ENCODE assay signal across 12 mouse cellular contexts in the genomic region with DNA sequence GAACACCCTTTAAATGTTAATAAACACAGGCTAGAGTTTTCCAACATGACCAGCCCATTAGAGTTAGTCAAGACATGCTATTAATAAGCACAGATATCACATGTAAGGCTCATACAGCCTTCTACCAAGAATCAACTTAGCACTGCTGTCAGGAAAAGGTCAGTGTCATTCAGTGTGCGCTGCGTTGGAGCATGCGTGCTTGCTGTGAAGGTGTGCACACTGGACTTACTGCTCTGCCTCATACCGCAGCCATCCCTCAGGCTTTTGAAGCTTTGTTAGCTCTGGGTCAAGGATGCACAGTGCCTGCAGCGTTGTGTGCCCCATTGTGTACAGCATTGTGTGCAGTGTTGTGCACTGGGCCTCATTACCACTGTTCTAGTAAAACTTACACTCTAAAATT.
"Had no signal": no experiment of that assay in that cellular context is flagged by ENCODE, and none has a peak within 500 bp of the region (broad histone marks: within the 10 kb centered on the region; RNA-seq: fewer than 3 reads in every experiment).

No protein-coding gene starts in this region.

- H3K36me3 ChIP-seq: limb, embryonic 10.5 days; liver, embryonic 15.5 days; midbrain, embryonic 12.5 days had no signal

- H3K27me3 ChIP-seq: liver, embryonic 15.5 days; midbrain, embryonic 12.5 days had no signal

- H3K9ac ChIP-seq: liver, embryonic 15.5 days; midbrain, embryonic 12.5 days had no signal

- DNase-seq: kidney, adult 18-20 months; kidney, postnatal 10 days; kidney, postnatal 4 days; lung, adult 2 months; lung, postnatal 36 days; spleen, adult 18-20 months; thymus, adult 2 months; thymus, postnatal 25 days had no signal

- H3K4me3 ChIP-seq: limb, embryonic 10.5 days; liver, embryonic 15.5 days; midbrain, embryonic 12.5 days had no signal

- H3K4me1 ChIP-seq: liver, embryonic 15.5 days; midbrain, embryonic 12.5 days had no signal

- H3K4me2 ChIP-seq: liver, embryonic 11.5 days; liver, embryonic 15.5 days; midbrain, embryonic 12.5 days had no signal

- H3K9me3 ChIP-seq: limb, embryonic 10.5 days; liver, embryonic 15.5 days; midbrain, embryonic 12.5 days had no signal

- H3K27ac ChIP-seq: limb, embryonic 10.5 days; liver, embryonic 15.5 days; midbrain, embryonic 12.5 days had no signal
